Mouse (Mus musculus) urinary bladder, adult 2 months (tissue): Measurements from ENCODE around the gene Rcor1. TPM values are rescaled to one million over a fixed set of nuclear protein-coding genes. Genes with fewer than 3 reads are reported as not detected.
A peak's percentile ranks its signal among the peaks of the same experiment; 100 is the strongest.

ENCODE experiments used
- DNase-seq: peaks from one replicate; pipeline ENCODE4 v3.0.0; 2022; ENCODE audit warnings: low spot score
- polyA plus RNA-seq: library from polyadenylated mRNA; depleted of rRNA; stranded (reverse); fragments of >200 nt; gene quantifications from 2 replicates; pipeline ENCODE4 v1.2.3, GENCODE M21; 2012; rRNA removed

Gene Rcor1
- polyA plus RNA-seq = 12.6 and 16.6 TPM in 2 replicates

- DNase-seq = peak; percentile 97
Measured at GRCm38 (mm10) chr12:111038976-111039612, at the start of gene Rcor1. Gene Rcor1, plus strand, starts transcription at chr12:111039351.

DNA sequence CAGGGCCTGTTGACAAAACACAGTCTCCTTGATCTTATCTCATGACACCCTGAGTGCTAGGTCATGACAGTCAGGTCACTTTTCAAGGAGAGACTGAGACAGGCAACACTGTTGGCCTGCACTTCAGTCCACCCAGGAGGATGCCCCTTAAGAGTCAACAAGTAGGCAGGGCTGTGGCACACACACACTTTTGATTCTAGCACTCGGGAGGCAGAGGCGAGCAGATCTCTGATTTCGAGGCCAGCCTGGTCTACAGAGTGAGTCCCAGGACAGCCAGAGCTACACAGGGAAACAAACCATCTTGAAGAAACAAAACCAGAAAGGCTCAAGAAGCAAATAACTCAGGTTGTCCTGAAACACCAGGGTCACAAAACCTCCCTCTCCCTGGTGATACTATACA lies 49.7 kb upstream of the Rcor1 start:
- no peak for DNase-seq

GRCm38 (mm10) chr12:110990500-110990899 lies 48.7 kb upstream of the Rcor1 start:
- no peak for DNase-seq

GRCm38 (mm10) chr12:110991361-110992127 lies 47.6 kb upstream of the Rcor1 start:
- DNase-seq = peak; percentile 55

GRCm38 (mm10) chr12:110992128-110992553 lies 47.0 kb upstream of the Rcor1 start:
- DNase-seq = peak; percentile 97

DNA sequence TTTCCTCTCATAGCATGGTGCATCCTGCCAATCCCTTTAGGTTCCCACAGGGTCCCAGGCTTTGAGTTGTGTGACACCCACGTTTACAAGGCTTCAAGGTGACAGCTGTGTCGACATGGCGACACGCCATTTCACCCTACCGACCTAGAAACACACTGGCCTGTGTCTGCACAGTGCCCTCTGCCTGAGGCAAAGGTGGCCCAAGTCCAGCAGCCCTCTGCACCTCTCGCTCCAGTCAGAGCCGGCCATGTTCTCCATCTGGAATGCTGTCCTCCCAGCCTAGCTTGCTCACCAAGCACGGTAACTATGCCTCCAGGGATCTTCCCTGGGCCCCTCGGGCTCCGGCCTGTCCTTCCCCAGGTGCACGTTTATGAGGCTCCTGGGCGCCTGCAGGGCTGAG lies 46.4 kb upstream of the Rcor1 start:
- DNase-seq = peak; percentile 28

DNA sequence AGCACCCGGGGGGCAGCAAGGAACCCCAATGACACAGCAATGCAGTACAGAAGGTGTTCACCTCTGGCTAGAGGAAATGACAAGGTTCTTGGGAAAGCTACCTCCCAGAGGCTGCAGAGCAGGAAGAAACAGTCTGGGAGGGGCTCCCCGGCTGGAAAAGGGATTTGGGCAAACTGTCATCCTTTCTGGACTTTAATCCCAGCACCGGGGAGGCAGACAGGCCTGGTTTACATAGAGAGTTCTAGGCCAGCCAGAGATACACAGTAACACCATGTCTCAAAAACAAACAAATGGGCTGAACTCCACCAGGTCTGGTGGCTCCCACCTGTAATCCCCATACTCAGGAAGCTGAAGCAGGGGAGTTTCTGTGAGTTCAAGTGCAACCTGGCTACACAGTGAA lies 45.9 kb upstream of the Rcor1 start:
- DNase-seq = no peak

DNA sequence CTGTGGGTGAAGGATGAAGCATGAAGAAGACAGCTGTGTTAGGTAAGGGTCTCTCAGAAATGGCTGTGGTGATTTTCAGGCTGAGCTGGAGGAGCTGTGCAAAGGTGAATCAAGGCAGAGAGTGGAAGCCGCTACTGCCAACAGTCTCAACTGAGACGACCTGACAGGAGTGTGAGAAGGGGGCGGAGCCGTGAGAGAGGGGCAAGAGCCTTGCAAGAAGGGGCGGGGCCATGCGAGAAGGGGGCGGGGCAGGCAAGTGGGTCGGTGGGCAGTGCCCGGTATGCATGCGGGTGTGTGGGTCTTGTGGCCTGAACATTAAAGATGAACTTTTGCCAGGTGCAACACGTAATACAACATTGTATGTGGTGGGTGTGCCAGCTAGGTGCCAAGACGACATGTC lies 44.5 kb upstream of the Rcor1 start:
- no peak for DNase-seq

DNA sequence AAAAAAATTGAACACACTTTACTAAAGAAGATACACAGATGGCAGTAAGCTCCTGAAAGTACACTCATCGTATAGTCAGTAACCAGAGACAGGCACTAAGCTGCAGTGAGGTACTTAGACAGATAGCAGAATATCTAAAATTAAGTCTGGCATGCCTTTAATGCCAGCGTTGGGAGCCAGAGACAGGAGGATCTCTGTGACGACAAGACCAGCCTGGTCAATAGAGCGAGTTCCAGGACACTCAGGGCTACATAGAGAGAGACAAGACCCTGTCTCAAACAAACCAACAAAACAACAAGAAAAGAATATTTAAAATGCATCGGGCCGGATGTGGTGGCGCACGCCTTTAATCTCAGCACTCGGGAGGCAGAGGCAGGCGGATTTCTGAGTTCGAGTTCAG lies 41.1 kb upstream of the Rcor1 start:
- no peak for DNase-seq

DNA sequence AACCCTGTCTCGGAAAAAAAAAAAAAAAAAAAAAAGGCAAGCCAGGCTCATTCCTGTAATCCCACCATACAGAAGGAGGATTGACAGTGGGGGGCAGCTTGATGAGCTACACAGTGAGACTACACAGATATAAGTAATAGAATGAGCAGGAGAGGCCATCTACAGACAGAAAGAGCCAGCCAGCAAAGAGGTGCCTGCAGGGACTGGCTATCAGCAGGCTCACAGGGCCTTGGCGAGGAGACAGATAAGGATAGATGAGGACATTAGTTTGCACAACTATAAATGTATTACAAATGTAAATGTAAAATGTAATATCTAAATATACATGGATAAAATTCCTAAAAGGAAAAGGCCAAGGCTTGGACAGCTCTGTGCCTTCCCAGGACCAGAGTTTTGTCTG lies 39.3 kb upstream of the Rcor1 start:
- DNase-seq = no peak

DNA sequence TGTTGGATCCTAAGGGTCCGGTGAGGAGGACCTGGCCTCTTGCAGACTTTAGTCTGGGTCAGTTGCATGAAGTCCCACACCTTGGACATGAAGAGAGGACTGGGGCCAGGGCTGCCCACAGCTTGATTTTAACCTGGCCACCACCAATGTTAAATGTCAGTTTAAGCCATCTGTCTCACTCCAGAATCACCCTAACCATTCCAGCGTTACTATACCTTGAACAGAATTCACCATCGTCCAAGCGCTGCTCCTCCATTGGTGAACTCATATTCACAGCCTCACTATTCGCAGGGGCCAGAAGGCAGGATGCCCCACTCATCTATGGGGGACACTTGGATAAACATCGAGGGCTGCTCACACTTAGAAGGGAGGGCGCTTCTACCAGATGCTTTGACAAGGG lies 38.2 kb upstream of the Rcor1 start:
- no peak for DNase-seq

DNA sequence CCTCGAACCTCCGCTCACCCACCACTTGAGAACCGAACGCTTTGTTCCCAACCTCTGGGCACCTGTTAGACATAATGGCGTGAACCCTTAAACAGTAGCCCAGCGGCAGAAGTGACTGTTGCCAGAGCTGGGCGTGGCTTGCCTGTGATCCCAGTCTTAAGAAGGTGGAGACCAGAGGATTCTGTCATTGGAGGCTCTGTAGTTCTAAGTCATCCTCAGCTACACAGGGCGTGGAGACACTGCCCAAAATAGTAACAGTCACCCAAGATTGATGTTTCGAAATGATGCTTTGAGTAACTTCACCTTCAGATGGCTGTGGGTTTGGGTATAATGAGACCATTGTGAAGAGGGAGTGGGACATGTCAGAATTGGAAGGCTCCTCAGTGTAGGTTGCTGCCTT lies 35.0 kb upstream of the Rcor1 start:
- DNase-seq = no peak

- DNase-seq = no peak
Measured at GRCm38 (mm10) chr12:111005803-111006202, 33.3 kb upstream of the Rcor1 start.

- DNase-seq = no peak
Measured at GRCm38 (mm10) chr12:111006339-111006738, 32.8 kb upstream of the Rcor1 start.

GRCm38 (mm10) chr12:111007134-111008103 lies 31.7 kb upstream of the Rcor1 start:
- DNase-seq = no peak

- no peak for DNase-seq
Measured at GRCm38 (mm10) chr12:111008500-111009490, 30.4 kb upstream of the Rcor1 start.

- no peak for DNase-seq
Measured at GRCm38 (mm10) chr12:111009615-111010257, 29.4 kb upstream of the Rcor1 start.

- DNase-seq = no peak
Measured at GRCm38 (mm10) chr12:111016807-111017206, 22.3 kb upstream of the Rcor1 start.

DNA sequence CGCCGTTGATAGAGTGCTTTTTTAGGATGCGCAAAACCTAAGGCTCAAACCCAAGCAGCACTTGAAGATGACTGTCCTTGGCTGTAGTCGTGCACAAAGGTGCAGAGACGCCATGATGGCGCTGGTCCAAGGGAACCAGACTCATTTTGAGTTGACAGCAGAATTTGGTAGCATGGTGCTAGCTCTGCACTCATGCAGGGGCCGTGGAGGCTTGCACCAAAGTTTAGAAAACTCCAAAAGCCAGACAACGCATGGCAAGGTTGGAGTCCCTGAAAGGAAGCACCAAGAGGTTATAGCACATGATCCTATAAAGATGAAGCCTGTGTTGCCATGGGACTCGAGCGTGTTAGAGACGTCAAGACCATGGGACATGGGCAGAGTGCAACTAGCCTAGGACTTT lies 21.1 kb upstream of the Rcor1 start:
- no peak for DNase-seq

- DNase-seq = no peak
Measured at GRCm38 (mm10) chr12:111019086-111019485, 20.1 kb upstream of the Rcor1 start.
